Mouse (Mus musculus) megakaryocyte, embryonic 14.5 days (primary cell): Measurements from ENCODE around the gene Mydgf.

Experiments
- FLI1 ChIP-seq: IDR thresholded peaks from 2 replicates; pipeline ENCODE4 v1.6.1; 2012; ENCODE audit warnings: low read length, inconsistent platforms, mixed read lengths
- GATA1 ChIP-seq: IDR thresholded peaks from 3 replicates; pipeline ENCODE4 v1.6.1; 2012; ENCODE audit warnings: mixed read lengths, low read length, inconsistent platforms, borderline replicate concordance

DNA sequence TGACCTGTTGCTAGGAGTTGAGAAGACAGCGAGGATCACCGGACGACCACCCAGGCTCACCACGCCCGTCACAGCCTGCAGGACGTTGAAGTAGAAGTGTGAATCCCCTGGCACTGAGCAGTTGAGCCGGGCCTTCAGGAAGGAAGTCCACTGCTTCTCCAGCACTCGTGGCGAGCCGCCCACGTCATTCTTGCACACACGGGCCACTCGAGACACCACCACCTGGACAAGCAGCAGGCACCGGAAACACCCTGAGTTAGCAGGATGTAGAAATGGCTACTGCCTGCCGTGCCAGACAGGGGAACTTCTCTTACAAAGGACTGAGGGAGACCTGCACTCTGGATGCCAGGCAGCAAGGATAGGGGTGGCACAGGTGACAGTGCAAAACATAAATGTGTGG lies 55.5 kb downstream of the Mydgf start:
- TF ChIP-seq FLI1 (no peak), GATA1 (no peak)
